Mouse (Mus musculus): ENCODE data around the gene Tas2r102.

Gene Tas2r102

DNA sequence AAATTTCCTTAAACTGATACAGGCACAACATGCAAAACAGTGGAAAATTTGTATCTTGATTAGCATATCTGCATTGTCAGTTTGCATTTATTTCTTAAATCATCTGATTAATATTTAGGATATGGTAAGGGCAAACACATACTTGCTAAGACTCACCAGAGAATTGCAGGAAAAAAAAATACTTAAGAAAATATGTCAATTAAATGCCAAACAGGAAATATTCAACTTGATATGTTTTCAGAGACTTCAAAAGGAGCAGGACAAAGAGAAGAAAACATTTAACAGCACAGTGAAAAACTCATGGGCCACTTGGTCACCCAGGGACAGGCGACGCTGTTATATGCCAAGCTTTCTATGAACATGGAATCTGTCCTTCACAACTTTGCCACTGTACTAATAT, at the start of gene Tas2r102:
Tas2r102 (plus strand) TSS at position 301 of the 400 bp plus-strand sequence.
- no peak for DNase-seq (ENCODE audit: low spot score in 2 of 2)

DNA sequence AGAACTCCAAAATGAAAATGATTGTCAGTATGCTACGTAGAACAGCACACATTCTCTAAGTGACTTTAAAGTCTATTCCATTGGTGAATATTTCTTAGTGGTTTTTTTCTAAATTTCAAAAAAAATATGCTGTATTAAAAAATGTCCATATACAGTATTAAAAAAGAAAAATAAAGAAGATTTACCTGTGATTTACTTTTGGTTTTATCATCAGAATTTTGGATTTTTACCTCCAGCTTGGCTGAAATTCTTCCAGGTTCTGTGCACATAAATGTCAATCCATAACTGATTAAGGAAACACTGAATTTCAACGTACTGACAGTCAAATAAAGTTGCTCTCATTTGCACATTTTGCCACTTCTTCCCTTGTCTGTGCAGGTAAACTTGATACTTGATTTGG, 24.0 kb upstream of the Tas2r102 start, which contains the start of gene Tas2r115:
Tas2r115 (minus strand) TSS at position 101 of the 400 bp plus-strand sequence.
- no peak for DNase-seq (ENCODE audit: low spot score in 2 of 2)

- no peak for DNase-seq (ENCODE audit: low spot score in 2 of 2)
These were observed 11.7 kb upstream of the Tas2r102 start for GRCm38 (mm10) chr6:132750206-132750605.

DNA sequence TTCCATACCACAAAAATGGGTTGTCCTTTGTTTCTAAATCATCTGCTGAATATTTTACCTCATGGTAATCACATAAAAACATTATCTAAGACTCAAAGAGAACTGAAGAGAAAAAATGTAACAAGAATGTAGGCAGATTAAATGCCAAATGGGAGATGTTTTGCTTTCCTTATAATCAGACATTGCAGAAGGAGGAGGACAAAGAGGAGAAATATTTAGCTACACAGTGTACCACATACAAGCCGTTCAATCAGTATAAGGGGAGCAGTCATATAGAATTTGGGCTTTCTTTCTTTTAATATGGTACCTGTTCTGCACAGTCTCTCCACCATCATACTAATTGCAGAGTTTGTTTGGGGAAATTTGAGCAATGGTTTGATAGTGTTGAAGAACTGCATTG, 7.5 kb upstream of the Tas2r102 start, which contains the start of gene Tas2r124:
Tas2r124 (plus strand) TSS at position 301 of the 400 bp plus-strand sequence.
- no peak for DNase-seq (ENCODE audit: low spot score in 2 of 2)

DNA sequence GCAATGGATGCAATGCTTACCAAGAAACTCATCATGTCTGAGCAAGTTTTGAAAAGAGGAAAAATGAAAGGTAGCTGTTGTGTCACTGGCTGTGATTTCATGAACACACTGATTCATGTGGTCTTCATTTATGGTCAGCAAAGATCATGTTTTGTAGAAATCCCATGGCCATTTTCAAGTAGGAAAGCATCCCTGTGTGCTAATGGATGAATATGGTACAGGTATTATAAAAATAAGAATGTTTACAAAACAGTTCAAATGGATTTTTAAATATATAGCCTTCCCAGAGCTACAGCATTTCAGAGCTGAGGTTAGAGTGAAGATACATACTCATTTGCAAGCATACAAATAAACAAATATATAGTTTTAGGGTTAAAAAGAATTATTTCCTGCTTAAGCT, 16.1 kb downstream of the Tas2r102 start, which contains the start of gene Tas2r136:
Tas2r136 (minus strand) TSS at position 101 of the 400 bp plus-strand sequence.
- DNase-seq (ENCODE audit: low spot score in 2 of 2): no peak

GRCm38 (mm10) chr6:132795393-132795792, 33.5 kb downstream of the Tas2r102 start:
- DNase-seq (ENCODE audit: low spot score in 2 of 2): no peak

DNA sequence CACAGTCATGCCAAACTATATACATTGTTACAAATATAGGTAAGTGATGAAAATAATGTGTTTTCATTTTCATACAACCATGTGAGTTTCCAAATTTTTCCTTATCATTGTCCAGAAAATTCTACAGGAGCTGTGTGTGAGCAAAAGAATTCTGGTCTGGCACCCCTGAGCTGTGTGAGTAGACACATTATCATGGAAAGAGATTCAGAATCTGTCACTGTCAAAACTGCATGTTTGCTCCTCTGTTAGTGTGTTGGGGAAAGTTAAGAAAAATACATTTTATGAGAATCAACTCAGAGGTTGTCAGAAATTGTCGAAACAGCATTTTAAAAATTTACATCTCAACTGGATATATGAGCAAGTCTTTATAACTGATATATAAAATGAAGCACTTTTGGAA, 40.6 kb downstream of the Tas2r102 start, which contains the start of gene Tas2r117:
Tas2r117 (plus strand) TSS at position 301 of the 400 bp plus-strand sequence.
- no peak for DNase-seq (ENCODE audit: low spot score in 2 of 2)
